Mouse (Mus musculus) adipocyte (in vitro differentiated cells): Measurements from ENCODE around the gene Hist2h2be.
"Not testable (repeated sequence)": the region's sequence is repeated elsewhere in the genome, so short reads cannot be mapped to it uniquely, and the experiment has no call there.

ENCODE experiments used
- DNase-seq: peaks from one replicate; pipeline ENCODE4 v3.0.0-alpha.2; 2016; ENCODE audit warnings: low spot score

Gene Hist2h2be

DNA sequence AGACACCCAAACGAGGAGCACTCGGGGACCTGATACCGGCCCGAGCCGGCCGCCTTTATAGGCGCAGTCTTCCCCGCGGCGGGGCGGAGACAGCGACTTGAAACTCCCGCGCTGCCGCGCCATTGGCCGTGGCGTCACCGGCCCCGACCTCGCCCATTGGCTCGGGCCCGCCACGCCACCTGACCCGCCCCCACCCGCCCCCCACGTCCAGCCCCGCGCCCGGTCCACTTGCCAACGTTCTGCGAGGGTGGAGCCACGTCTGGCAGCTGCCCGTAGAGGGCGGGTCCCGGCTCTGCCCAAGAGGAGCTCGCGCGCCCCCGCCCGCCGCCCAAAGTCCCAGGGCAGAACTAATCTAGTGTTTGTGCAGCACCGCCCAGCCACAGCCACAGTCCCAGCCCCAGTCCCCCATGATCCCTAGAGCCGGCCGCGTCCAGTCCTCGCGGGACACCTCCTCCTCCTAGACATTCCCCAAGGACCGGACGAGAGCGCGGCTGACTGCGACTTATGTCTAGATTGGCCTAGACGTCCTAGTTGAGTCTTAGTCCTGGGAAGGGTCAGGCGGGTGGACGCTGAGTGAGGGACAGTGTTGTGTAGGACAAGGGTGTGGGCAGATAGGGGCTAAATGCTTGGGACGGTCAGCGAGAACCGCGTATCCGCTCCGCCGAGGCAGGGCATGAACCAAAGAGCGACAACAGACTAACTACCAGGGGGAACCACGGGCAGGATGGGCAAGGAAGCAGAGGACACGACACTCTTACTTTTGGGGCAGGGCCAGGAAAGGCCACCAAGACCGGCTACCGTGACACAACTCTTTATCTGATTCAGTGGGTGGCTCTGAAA is 18.3 kb downstream of the Hist2h2be start, which contains the start of gene Hist2h3c2:
TSS of gene Hist2h3c2 (minus strand) at position 174 of the 840 bp plus-strand sequence.
- not testable (repeated sequence) for DNase-seq

DNA sequence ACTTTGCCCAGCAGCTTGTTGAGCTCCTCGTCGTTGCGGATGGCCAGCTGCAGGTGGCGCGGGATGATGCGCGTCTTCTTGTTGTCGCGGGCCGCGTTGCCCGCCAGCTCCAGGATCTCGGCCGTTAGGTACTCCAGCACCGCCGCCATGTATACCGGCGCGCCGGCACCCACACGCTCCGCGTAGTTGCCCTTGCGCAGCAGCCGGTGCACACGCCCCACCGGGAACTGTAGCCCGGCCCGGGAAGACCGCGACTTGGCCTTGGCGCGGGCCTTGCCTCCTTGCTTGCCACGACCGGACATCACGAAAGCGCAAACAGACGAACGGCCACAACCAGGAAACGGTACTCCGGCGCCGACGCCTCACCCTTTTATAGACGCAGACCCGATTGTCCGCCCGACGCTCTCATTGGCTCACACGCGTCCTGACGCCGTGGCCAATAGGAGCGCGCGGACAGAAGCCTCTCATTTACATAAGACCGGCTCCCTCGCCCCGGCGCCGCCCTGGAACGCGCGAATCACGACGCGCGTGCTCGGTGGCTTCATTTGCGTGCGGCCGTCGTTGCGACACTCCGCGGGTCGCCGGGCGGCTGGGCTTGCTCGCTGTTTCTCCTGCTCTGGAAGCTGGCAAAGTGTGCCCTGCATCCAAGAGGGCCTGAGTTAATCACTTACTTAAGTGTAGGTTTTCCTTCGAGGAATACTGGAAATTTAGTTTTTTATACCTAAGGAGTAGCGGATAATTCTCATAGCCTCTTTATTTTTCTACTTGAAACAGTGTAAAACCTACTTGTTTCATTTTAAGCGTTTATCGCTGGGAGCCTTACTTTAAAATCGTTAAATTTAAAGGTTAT is 19.3 kb downstream of the Hist2h2be start, which contains the start of gene Hist2h2aa2:
TSS of gene Hist2h2aa2 (minus strand) at position 328 of the 850 bp plus-strand sequence.
- DNase-seq: peak; percentile 64

DNA sequence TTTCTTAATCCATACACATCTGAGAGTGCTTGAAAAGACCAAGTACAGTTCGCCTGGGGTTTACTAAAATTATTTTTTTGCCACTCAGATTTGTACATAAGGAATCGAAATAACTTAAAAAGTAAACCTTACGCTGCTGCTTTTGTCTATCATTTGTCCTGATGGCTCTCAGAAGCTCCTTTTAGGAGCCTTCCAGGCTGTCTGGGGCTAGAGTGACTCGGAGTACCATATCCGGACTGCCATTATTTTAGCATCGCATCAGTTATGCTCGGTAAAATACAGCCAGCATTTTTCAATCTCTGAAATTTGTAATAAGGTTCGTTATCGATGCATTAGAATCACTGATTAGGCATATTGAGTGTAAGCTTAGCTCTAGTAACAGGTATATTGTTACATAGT is 19.9 kb downstream of the Hist2h2be start:
- no peak for DNase-seq

DNA sequence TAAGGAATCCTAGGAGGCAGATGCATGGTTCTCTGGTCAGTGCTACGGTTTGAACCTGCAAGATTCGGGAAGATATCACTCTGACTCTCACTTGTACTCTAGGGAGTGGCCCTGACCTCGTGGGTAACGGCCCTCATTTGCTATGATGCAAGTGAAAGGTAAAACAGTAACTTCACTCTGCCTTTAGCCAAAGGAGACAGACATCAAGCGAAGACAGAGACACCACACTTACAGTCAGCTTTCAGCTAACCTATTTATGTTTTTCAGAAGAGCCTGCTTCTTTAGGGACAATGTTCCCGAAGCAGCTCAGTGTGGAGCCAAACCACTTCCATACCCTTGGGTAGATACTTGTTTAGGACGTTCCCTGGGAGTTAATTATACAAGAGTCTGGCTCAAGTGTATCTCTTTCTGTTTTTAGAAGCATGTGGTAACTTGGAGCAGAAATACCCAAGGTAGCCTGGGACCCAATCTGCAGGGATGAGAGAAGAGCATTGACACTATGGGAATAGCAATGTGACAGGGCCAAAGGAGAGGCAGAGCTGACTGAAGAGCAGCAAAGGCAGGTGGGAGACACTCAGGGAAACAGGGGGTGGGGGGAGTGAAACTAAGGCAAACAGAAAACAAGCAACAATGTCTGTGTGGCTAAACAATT is 23.1 kb downstream of the Hist2h2be start:
- peak; percentile 43 for DNase-seq

DNA sequence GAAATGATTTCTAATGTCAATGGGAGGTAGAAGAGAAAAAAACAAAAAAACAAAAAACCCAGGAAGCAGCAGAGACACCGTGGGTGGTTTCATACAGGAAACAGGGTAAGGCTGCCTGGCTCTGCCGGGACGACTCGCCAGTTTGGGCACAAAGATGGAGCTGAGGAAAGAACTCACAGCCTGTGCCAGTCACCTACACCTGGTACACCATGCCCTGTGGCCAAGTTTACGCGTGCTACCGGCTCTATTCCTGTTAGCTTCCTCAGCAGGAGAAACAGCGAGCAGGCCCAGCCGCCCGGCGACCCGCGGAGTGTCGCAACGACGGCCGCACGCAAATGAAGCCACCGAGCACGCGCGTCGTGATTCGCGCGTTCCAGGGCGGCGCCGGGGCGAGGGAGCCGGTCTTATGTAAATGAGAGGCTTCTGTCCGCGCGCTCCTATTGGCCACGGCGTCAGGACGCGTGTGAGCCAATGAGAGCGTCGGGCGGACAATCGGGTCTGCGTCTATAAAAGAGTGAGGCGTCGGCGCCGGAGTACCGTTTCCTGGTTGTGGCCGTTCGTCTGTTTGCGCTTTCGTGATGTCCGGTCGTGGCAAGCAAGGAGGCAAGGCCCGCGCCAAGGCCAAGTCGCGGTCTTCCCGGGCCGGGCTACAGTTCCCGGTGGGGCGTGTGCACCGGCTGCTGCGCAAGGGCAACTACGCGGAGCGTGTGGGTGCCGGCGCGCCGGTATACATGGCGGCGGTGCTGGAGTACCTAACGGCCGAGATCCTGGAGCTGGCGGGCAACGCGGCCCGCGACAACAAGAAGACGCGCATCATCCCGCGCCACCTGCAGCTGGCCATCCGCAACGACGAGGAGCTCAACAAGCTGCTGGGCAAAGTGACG is 24.3 kb downstream of the Hist2h2be start, which contains the start of gene Hist2h2aa1:
TSS of gene Hist2h2aa1 (plus strand) at position 495 of the 884 bp plus-strand sequence.
- DNase-seq: peak; percentile 82

DNA sequence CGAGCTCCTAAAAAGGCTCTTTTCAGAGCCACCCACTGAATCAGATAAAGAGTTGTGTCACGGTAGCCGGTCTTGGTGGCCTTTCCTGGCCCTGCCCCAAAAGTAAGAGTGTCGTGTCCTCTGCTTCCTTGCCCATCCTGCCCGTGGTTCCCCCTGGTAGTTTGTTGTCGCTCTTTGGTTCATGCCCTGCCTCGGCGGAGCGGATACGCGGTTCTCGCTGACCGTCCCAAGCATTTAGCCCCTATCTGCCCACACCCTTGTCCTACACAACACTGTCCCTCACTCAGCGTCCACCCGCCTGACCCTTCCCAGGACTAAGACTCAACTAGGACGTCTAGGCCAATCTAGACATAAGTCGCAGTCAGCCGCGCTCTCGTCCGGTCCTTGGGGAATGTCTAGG is 25.1 kb downstream of the Hist2h2be start:
- not testable (repeated sequence) for DNase-seq

DNA sequence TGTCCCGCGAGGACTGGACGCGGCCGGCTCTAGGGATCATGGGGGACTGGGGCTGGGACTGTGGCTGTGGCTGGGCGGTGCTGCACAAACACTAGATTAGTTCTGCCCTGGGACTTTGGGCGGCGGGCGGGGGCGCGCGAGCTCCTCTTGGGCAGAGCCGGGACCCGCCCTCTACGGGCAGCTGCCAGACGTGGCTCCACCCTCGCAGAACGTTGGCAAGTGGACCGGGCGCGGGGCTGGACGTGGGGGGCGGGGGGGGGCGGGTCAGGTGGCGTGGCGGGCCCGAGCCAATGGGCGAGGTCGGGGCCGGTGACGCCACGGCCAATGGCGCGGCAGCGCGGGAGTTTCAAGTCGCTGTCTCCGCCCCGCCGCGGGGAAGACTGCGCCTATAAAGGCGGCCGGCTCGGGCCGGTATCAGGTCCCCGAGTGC is 25.5 kb downstream of the Hist2h2be start, which contains the start of gene Hist2h3c1:
TSS of gene Hist2h3c1 (plus strand) at position 259 of the 430 bp plus-strand sequence.
- not testable (repeated sequence) for DNase-seq

DNA sequence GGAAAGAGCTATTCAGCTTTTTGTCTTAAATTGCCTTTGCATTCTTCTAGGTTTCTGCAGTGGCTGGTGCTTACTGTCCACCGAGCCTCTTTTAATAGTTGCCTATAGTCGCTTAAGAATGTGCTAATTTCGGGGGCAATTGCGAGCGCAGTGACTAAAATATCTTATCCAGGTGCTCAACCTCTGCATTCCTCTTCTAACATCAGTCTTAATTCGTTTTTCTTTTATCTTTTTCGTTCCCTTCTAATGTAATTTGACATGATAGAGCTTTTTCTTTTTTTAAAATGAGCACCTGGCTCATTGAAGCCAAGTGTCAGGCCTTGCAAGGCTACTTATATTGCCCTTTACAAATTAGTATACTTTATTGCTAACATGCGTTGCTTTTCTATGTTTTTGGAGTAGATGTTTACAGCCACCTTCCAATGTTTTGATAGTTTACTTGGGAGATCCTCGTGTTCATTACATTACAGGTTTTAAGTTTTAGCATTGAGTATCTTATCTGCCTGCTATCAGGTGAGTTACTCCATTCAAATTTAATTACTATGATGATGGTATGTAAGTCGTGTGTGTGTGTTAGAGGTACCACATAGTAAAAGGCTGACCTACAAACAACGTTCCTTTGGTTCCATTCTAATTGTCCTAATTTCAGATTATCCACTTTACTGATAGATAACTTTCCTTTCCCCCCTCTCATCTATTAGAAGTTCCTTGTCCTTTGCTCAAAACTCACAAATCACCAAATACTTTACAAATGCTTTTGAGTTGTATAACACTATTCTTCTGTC is 26.6 kb downstream of the Hist2h2be start:
- DNase-seq: no peak

DNA sequence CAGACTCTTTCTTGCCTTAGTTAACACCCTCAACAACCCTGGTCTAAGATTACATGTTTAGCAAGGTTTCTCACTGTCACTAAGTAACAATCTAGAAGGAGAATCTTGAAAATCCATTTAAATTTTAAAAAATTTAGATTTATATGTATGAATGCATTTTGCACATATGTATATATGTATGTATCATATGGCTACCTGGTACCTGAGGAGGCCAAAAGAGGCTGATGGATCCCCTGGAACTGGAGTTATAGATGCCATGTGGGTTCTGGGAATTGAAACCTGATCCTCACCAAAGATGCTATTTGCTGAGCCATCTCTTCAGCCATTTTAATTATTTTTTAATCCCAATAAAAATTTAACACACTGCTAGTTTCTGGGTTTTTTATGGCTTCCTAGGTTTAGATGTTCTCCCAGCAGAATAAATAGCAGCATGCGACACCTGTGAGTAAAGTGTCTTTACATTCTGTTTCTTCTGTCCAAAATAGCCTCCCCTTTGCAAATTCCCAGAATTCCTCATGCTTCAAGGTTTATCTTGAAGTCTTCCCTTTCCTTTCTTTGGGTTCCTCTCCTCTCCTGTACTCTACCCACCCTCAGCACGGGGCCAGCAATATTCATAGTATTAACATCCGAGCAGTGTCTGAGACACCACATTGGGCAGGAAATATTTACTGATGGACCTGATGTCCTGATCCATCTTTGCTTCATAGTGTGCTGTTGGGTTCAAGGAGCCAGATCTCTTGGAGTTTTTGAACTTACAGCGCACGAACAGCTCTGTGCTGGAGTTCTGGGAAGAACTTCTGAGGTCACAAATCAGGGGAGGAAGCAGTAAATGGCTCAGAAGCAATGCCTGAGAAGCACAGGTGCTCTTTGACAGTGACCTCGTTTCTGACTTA is 27.5 kb downstream of the Hist2h2be start:
- no peak for DNase-seq

DNA sequence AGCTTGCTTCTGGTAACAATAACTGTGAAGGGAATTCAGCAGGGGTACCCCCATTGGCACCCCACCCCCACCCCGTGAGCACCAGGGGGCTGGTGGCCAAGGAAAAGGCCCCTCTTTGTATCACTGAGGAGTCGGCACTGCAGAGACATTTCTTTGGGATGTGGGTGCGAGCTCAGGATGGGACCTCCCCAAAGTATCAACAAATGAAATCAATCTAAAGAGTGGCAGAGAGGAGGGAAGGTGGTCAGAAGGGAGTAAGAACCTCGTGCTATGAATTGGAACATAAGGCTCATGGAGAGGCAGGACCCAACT is 28.1 kb downstream of the Hist2h2be start:
- DNase-seq: no peak

DNA sequence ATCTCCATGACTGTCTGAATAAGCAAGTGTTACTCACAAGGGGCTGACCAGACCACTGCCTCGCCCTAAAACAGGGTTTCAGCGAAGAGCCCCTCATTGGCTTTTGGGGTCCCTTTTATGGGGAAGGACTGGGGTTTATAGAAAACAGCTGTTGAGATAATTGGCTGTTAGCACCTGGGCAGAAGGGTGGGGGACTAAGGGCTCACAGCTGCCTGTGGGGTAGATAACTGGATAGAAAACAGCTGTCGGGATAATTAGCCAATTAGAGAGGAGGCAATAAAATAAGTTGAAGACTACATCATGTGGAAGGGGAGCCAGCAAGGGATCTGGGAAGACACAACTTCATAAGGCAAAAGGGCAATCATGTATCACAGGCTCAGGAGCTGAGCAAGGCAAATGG is 30.0 kb downstream of the Hist2h2be start:
- DNase-seq: no peak

DNA sequence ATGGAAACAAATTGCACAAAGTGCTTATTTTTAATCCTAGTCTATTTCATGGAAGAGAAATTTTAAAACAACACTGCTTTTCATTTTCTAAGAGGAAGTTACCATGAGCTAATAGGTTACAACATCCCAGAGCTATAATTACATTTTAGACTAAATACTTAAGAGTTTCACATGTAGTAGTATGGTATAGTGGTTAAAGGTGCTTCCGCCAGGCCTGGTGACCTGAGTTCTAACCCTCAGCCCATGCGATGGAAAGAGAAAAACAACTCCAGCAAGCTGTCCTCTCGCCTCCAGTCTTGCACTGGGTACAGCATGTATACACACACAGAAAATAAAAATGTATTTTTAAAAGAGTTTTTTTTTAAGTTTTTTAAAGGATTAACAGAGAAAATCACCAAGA is 30.9 kb downstream of the Hist2h2be start:
- DNase-seq: no peak

DNA sequence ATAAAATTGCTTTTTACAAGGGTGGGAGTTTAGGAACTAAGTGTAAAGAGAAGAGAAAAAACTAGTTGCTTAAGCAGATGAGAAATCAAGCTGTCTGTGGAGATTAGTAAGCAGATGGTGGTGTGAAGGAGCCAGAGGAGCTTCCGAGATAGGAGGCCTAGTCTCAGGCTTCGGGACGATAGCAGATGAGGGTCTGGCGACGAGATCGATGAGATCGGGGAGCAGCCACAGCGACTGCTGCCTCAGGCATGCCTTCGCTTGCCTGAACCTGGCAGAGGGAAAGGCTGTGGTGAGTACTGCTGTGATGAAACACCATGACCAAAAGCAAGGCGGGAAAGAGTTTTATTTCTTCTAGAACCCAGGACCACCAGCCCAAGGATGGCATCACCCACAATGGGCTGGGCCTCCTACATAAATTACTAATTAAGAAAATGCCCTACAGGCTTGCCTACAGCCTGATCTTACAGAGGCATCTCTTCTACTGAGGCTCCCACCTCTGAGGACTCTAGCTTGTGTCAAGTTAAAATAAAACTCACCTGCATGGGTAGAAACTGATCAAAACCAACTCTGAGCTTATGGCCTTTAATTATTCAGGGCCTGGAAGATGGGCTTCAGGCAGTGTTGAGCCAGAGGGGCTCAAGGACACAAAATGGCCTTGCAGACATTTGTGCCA is 33.9 kb downstream of the Hist2h2be start:
- no peak for DNase-seq

DNA sequence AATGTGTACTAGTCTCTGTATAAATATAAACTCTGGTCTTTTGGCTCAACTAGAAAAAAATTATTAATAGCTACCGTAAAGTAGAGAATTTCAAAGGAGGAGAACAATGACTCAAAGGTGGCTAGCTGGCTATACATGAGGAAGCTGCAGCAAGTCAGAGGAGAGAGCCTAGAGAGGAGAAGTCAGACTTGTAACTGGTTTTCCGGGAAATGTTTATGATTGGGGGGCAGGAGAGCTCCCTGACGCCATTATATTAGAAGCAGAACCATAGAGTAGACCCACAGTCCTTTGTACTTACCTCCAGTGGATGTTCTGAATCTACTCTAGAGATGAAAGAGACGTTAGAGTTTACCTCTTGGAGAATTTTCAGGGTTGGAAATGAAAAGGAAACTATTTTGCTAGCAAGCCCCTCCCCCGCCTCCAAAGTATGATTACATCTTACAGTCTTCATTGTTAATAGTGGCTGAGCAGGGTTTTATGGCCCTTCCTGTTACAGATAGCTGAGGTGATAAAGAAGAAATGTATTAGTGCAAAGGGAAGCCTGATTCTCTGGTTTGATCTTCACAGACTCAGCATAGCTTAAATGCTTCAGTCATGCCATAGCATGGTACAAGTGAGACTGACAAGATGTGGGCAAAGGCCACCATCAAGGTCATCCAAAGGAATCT is 35.1 kb downstream of the Hist2h2be start:
- DNase-seq: no peak

DNA sequence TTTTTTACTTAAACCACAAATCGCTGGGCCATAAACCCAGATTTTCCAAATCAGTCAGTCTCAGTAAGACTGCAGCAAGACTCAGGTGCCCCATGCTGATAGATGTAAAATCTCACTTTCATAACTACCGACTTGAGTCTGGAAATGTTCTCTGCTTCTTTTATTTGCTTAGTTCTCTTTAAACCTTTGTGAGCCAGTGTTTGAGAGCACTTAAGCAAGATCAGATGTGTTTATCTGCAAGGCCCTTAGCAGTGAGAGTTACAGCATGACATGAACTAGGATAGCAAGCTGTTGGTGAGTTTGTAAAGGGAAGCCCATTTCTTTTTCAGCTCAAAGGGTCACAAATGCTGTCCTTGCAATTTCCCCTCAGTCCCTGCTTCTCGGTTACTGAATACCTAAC is 36.3 kb downstream of the Hist2h2be start:
- DNase-seq: no peak

DNA sequence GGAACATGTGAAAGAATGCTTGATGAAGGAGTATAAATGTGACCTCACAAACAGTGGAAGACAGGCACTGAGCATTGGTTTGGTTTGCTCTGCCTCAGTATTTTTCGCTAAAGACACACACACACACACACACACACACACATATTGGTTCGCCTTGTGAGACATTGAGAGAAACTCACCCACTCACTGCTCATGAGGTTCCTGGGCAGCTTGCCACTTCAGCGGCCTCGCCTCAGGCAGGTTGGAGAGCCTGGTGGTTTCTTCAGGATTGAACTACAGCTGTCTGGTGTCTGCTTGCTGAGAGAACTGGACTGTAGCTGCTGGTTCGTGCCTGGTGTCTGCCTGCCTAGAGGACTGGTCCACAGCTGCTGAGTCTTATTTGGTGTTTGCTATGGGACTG is 39.3 kb downstream of the Hist2h2be start:
- DNase-seq: no peak

DNA sequence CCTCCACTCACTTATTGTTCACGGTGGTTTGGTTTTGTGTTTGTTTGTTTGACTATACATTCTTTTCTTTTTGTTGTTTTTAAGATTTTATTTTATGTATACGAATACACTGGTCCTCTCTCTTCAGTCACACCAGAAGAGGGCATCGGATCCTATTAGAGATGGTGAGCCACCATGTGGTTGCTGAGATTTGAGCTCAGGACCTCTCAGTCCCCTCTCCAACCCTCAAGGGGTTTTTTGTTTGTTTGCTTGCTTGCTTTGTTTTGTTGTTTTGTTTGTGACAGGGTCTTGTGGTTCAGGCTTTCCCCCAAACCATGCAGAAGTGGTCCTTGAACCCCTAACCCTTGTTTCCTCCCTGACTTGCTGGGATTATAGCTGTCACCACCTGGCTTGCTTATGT is 40.7 kb downstream of the Hist2h2be start:
- DNase-seq: no peak

DNA sequence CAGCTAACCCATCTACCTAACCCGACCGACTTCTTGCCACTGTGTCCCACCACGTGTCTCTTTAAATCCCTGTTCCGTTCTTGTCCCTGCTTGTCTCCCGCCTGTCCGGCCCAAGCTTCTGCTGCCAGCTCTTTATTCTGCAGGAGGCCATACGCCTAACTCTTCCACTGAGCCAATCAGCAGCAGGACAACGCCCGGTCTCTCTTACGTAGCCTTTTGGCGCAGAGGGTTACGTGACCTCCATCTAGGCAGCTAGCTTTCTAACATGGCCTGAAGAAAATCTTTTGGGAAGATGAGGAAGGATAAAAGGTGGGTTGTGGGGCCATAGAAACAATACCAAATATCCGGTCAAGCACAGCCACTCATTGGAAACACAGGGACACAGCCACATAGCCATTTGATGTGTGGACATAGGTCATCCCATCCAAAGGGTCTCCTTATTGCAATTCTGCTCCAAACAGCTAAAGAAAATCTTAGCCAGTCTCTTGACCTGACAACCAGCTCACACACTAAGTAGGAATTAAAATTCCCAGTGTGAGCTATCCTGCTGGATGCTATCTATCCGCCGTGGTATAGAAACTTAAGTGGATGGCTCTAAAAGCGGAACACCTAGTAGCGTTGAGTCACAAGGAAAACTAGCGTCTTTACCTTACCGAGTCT is 41.4 kb downstream of the Hist2h2be start:
- peak; percentile 94 for DNase-seq
